11 mouse cellular contexts compared by ENCODE assay signal in the genomic region with DNA sequence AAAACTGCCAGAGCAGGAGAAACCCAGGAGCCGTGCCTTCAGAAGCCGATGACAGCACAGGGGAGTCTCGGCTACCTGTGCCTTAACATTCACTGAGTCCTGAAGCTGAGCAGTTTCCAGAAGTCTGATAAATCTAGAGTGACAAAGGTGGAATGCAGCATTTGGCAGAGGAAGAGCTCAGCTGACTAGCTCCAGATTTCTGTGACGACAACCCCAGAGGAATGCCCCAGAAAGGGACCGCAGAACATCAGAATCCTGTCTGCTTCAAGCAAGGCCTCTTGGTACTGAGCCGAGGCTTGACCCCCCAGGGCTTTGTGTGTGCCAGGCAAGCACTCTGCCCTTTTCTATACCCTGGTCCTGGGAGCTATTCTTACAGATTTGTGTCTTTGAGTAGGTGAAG.
DNase-seq lines count a peak whose midpoint lies in the region; ATAC-seq and TF ChIP-seq lines count a peak whose summit lies in the region.
"Had no signal": no experiment of that assay in that cellular context is flagged by ENCODE, and none has a peak within 500 bp of the region (broad histone marks: within the 10 kb centered on the region; RNA-seq: fewer than 3 reads in every experiment).

No protein-coding gene starts in this region.

- TF ChIP-seq CTCF in cerebellum, adult 2 months (IDR thresholded peaks at IDR 0.05; ENCODE audit: borderline replicate concordance, insufficient read depth, low read depth, low read length) = no peak

- H3K4me3 ChIP-seq in heart, embryonic 13.5 days = no peak overlapping the region
- H3K4me3 ChIP-seq in cerebellum, adult 2 months (replicated peaks; ENCODE audit: insufficient read depth, low read depth, low read length) = no peak overlapping the region
- H3K4me3 ChIP-seq in liver, embryonic 11.5 days (ENCODE audit: low read depth, low read length) = no peak overlapping the region
- H3K4me3 ChIP-seq: neural tube, embryonic 12.5 days had no signal

- no peaks in the 10 kb centered on the region for H3K27me3 ChIP-seq in heart, embryonic 13.5 days (replicated peaks)
- no peaks in the 10 kb centered on the region for H3K27me3 ChIP-seq in cerebellum, adult 2 months (ENCODE audit: control insufficient read depth, insufficient read depth, low read length)
- no peaks in the 10 kb centered on the region for H3K27me3 ChIP-seq in liver, embryonic 11.5 days (replicated peaks; ENCODE audit: control insufficient read depth, insufficient read depth, low read length)
- H3K27me3 ChIP-seq: neural tube, embryonic 12.5 days; Patski had no signal

- H3K27ac ChIP-seq in heart, embryonic 13.5 days (replicated peaks) = peak overlapping the region; percentile 43
- no peak overlapping the region for H3K27ac ChIP-seq in cerebellum, adult 2 months (ENCODE audit: insufficient read depth, low read length)
- no peak overlapping the region for H3K27ac ChIP-seq in liver, embryonic 11.5 days (ENCODE audit: low read depth, low read length)
- H3K27ac ChIP-seq: neural tube, embryonic 12.5 days had no signal

- H3K4me2 ChIP-seq in heart, embryonic 13.5 days = no peak overlapping the region
- no peak overlapping the region for H3K4me2 ChIP-seq in liver, embryonic 11.5 days
- H3K4me2 ChIP-seq: neural tube, embryonic 12.5 days had no signal

- peaks cover 24% of the 10 kb centered on the region for H3K4me1 ChIP-seq in heart, embryonic 13.5 days
- peaks cover 16% of the 10 kb centered on the region for H3K4me1 ChIP-seq in cerebellum, adult 2 months (ENCODE audit: control insufficient read depth, insufficient read depth, low read length)
- no peaks in the 10 kb centered on the region for H3K4me1 ChIP-seq in liver, embryonic 11.5 days (replicated peaks; ENCODE audit: control insufficient read depth, insufficient read depth, low read length)
- H3K4me1 ChIP-seq: neural tube, embryonic 12.5 days had no signal

- H3K9me3 ChIP-seq in heart, embryonic 13.5 days = no peaks in the 10 kb centered on the region
- no peaks in the 10 kb centered on the region for H3K9me3 ChIP-seq in liver, embryonic 11.5 days (ENCODE audit: control insufficient read depth, low read length)
- H3K9me3 ChIP-seq: neural tube, embryonic 12.5 days had no signal

- H3K36me3 ChIP-seq in heart, embryonic 13.5 days = no peaks in the 10 kb centered on the region
- H3K36me3 ChIP-seq in liver, embryonic 11.5 days (ENCODE audit: control insufficient read depth, insufficient read depth, low read length) = no peaks in the 10 kb centered on the region
- H3K36me3 ChIP-seq: neural tube, embryonic 12.5 days had no signal

- no peak for DNase-seq in heart, adult 8-10 months (ENCODE audit: low spot score)
- peak; percentile 96 for DNase-seq in Muller cell, postnatal 12 days (ENCODE audit: inconsistent ontology term)
- DNase-seq in cerebellum, adult 2 months = peak; percentile 61 to 68
- peak; percentile 55 for DNase-seq in kidney, adult 9 months
- no peak for DNase-seq in testis, postnatal 14 days (ENCODE audit: low spot score)
- no peak for DNase-seq in liver, embryonic 11.5 days (ENCODE audit: low spot score)
- no peak for DNase-seq in gastrocnemius, postnatal 4 days (ENCODE audit: low spot score in 2 of 2)
- DNase-seq: thymus, postnatal 14 days had no signal

- TF ChIP-seq POLR2A in cerebellum, adult 2 months (IDR thresholded peaks at IDR 0.05; ENCODE audit: borderline replicate concordance, insufficient read depth, low read length) = no peak

- no peak overlapping the region; the same call in 1 of the 2 replicates for H3K9ac ChIP-seq in heart, embryonic 13.5 days
- no peak overlapping the region for H3K9ac ChIP-seq in liver, embryonic 11.5 days (ENCODE audit: low read depth, low read length)
- H3K9ac ChIP-seq: neural tube, embryonic 12.5 days had no signal

- no peak for ATAC-seq in heart, embryonic 13.5 days (ENCODE audit: extremely low read depth, insufficient number of reproducible peaks, low FRiP score, low TSS enrichment)
- ATAC-seq in liver, embryonic 11.5 days (replicated peaks; ENCODE audit: low FRiP score) = no peak
- ATAC-seq: Patski had no signal

- WGBS in heart, embryonic 13.5 days = 42% methylated on average over 6 of the region's 6 CpGs
- WGBS in cerebellum, adult 2 months = 18% methylated on average over 6 of the region's 6 CpGs
- 71% methylated on average over 6 of the region's 6 CpGs for WGBS in liver, embryonic 11.5 days

Comparison
In these comparisons a context has a peak if more than half of its experiments do, and no peak if none do; other contexts are left out.
1. DNase-seq: peak in Muller cell, postnatal 12 days (single experiment), cerebellum, adult 2 months (2 of 2) and kidney, adult 9 months (single experiment); none in heart, adult 8-10 months (single experiment), testis, postnatal 14 days (single experiment), liver, embryonic 11.5 days (single experiment) and gastrocnemius, postnatal 4 days (0 of 2).